Mouse (Mus musculus) forebrain, embryonic 14.5 days (tissue): ENCODE measurements around the gene Large1. TPM values are rescaled to one million over a fixed set of nuclear protein-coding genes. Genes with fewer than 3 reads are reported as not detected.

Experiments used
- ATAC-seq: fragments of 200-750 bp; cut with Nextera tagmentation; 2 replicates; pipeline ENCODE4 v1.8.0; 2017; ENCODE audit warnings: mild to moderate bottlenecking, moderate library complexity
- DNase-seq: peaks from one replicate; pipeline ENCODE4 v3.0.0-alpha.2; 2015; ENCODE audit warnings: low spot score
- H3K27ac ChIP-seq: fragments of 300-500 bp; sonication (generic); 2 replicates; pipeline ENCODE4 v1.5.1; 2014; ENCODE audit warnings: low read depth, mild to moderate bottlenecking, control low read depth, low read length, moderate library complexity
- H3K27me3 ChIP-seq: fragments of 300-500 bp; sonication (generic); replicated peaks from 2 replicates; pipeline ENCODE4 v1.6.1; 2014; ENCODE audit warnings: low read length, control low read depth, mixed read lengths; ENCODE audit not compliant: control insufficient read depth, insufficient read depth
- H3K36me3 ChIP-seq: fragments of 300-500 bp; sonication (generic); 2 replicates; pipeline ENCODE4 v1.6.1; 2014; ENCODE audit warnings: low read length, control low read depth; ENCODE audit not compliant: control insufficient read depth, insufficient read depth
- H3K4me1 ChIP-seq: fragments of 300-500 bp; sonication (generic); 2 replicates; pipeline ENCODE4 v1.6.1; 2014; ENCODE audit warnings: antibody characterized with exemption, low read length, control low read depth; ENCODE audit not compliant: control insufficient read depth, insufficient read depth
- H3K4me2 ChIP-seq: fragments of 300-500 bp; sonication (generic); 2 replicates; pipeline ENCODE4 v1.6.1; 2014; ENCODE audit warnings: mild to moderate bottlenecking, control low read depth, low read length
- H3K4me3 ChIP-seq: fragments of 300-500 bp; sonication (generic); 2 replicates; pipeline ENCODE4 v1.5.1; 2014; ENCODE audit warnings: low read depth, low read length, control low read depth
- H3K9ac ChIP-seq: fragments of 300-500 bp; sonication (generic); 2 replicates; pipeline ENCODE4 v1.6.1; 2014; ENCODE audit warnings: mild to moderate bottlenecking, low read length, control low read depth, moderate library complexity
- H3K9me3 ChIP-seq: fragments of 300-500 bp; sonication (generic); replicated peaks from 2 replicates; pipeline ENCODE4 v1.6.1; 2016; ENCODE audit warnings: low read length, control low read depth, mixed read lengths; ENCODE audit not compliant: control insufficient read depth
- WGBS: fragments of 180-500 bp; shearing (Covaris S2); extraction: QIAGEN DNeasy Blood & Tissue Kit; methylation state at CpG from one replicate; pipeline ENCODE4 v1.1.7; 2014; 5-methylcytosine and 5-hydroxymethylcytosine counted together
- polyA plus RNA-seq: library from polyadenylated mRNA; unstranded; fragments of >200 nt; fragmentation: Nextera tagmentation; extraction: Ambion mirVana; gene quantifications from 2 replicates; pipeline ENCODE4 v1.2.1, GENCODE M21; 2014

Large1 gene
- polyA plus RNA-seq, 1 experiment from 2014 or later: 19.6 TPM

- H3K27me3 ChIP-seq: no peaks in the 10 kb centered on the region
- DNase-seq (no peak), ATAC-seq (no peak)
- H3K4me3 ChIP-seq: no peak overlapping the region
- no peaks in the 10 kb centered on the region for H3K36me3 ChIP-seq
- no peak overlapping the region for H3K27ac ChIP-seq
- no peak overlapping the region for H3K4me2 ChIP-seq
- H3K4me1 ChIP-seq: no peaks in the 10 kb centered on the region
- WGBS: 95% methylated on average over 1 of the region's 1 CpGs
- no peak overlapping the region for H3K9ac ChIP-seq
- H3K9me3 ChIP-seq: no peaks in the 10 kb centered on the region
Measured at GRCm38 (mm10) chr8:73310471-73310870, 42.9 kb downstream of the Large1 start.

GRCm38 (mm10) chr8:73310036-73310435 is 43.3 kb downstream of the Large1 start:
- no peak overlapping the region for H3K9ac ChIP-seq
- H3K36me3 ChIP-seq: no peaks in the 10 kb centered on the region
- H3K27ac ChIP-seq: no peak overlapping the region
- H3K4me3 ChIP-seq: no peak overlapping the region
- H3K9me3 ChIP-seq: no peaks in the 10 kb centered on the region
- H3K27me3 ChIP-seq: no peaks in the 10 kb centered on the region
- no peak for DNase-seq
- H3K4me1 ChIP-seq: no peaks in the 10 kb centered on the region
- no peak overlapping the region for H3K4me2 ChIP-seq
- ATAC-seq: no peak

GRCm38 (mm10) chr8:73303907-73304306 is 49.4 kb downstream of the Large1 start:
- 86% methylated on average over 4 of the region's 4 CpGs for WGBS

GRCm38 (mm10) chr8:73302947-73303346 is 50.4 kb downstream of the Large1 start:
- Histone ChIP-seq H3K9ac (no peak overlapping the region), H3K36me3 (no peaks in the 10 kb centered on the region), H3K9me3 (no peaks in the 10 kb centered on the region), H3K4me1 (no peaks in the 10 kb centered on the region), H3K27ac (no peak overlapping the region), H3K4me3 (no peak overlapping the region), H3K4me2 (no peak overlapping the region), H3K27me3 (no peaks in the 10 kb centered on the region)
- WGBS: 89% methylated on average over 3 of the region's 3 CpGs
- no peak for ATAC-seq
- no peak for DNase-seq

More at GRCm38 (mm10) chr8:73303907-73304306, 49.4 kb downstream of the Large1 start:
- no peaks in the 10 kb centered on the region for H3K4me1 ChIP-seq
- H3K36me3 ChIP-seq: no peaks in the 10 kb centered on the region
- no peak overlapping the region for H3K27ac ChIP-seq
- no peaks in the 10 kb centered on the region for H3K27me3 ChIP-seq
- H3K4me2 ChIP-seq: no peak overlapping the region
- H3K9me3 ChIP-seq: no peaks in the 10 kb centered on the region
- ATAC-seq (no peak), DNase-seq (no peak)
- H3K4me3 ChIP-seq: no peak overlapping the region
- H3K9ac ChIP-seq: no peak overlapping the region

GRCm38 (mm10) chr8:73295531-73295930 is 57.8 kb downstream of the Large1 start:
- H3K9ac ChIP-seq: no peak overlapping the region
- H3K27me3 ChIP-seq: no peaks in the 10 kb centered on the region
- no peaks in the 10 kb centered on the region for H3K9me3 ChIP-seq
- H3K4me2 ChIP-seq: no peak overlapping the region
- ATAC-seq (no peak), DNase-seq (no peak)
- H3K4me3 ChIP-seq: no peak overlapping the region
- no peaks in the 10 kb centered on the region for H3K36me3 ChIP-seq
- H3K27ac ChIP-seq: no peak overlapping the region
- H3K4me1 ChIP-seq: no peaks in the 10 kb centered on the region

GRCm38 (mm10) chr8:73293655-73294054 is 59.7 kb downstream of the Large1 start:
- no peak overlapping the region for H3K4me2 ChIP-seq
- H3K9ac ChIP-seq: no peak overlapping the region
- DNase-seq (no peak), ATAC-seq (no peak)
- no peak overlapping the region for H3K27ac ChIP-seq
- H3K4me3 ChIP-seq: no peak overlapping the region
- WGBS: 94% methylated on average over 2 of the region's 2 CpGs
- H3K27me3 ChIP-seq: no peaks in the 10 kb centered on the region
- H3K4me1 ChIP-seq: no peaks in the 10 kb centered on the region
- no peaks in the 10 kb centered on the region for H3K36me3 ChIP-seq
- no peaks in the 10 kb centered on the region for H3K9me3 ChIP-seq

- H3K4me1 ChIP-seq: no peaks in the 10 kb centered on the region
- DNase-seq (no peak), ATAC-seq (no peak)
- H3K9me3 ChIP-seq: no peaks in the 10 kb centered on the region
- no peaks in the 10 kb centered on the region for H3K36me3 ChIP-seq
- no peak overlapping the region for H3K27ac ChIP-seq
- WGBS: 86% methylated on average over 2 of the region's 2 CpGs
- no peak overlapping the region for H3K9ac ChIP-seq
- H3K27me3 ChIP-seq: no peaks in the 10 kb centered on the region
- no peak overlapping the region for H3K4me3 ChIP-seq
- no peak overlapping the region for H3K4me2 ChIP-seq
Measured at GRCm38 (mm10) chr8:73291630-73292029, 61.7 kb downstream of the Large1 start.

GRCm38 (mm10) chr8:73290636-73291035 is 62.7 kb downstream of the Large1 start:
- 77% methylated on average over 2 of the region's 2 CpGs for WGBS
- Histone ChIP-seq H3K9ac (no peak overlapping the region), H3K9me3 (no peaks in the 10 kb centered on the region), H3K4me2 (no peak overlapping the region), H3K27ac (no peak overlapping the region), H3K4me3 (no peak overlapping the region), H3K36me3 (no peaks in the 10 kb centered on the region), H3K4me1 (no peaks in the 10 kb centered on the region), H3K27me3 (no peaks in the 10 kb centered on the region)
- DNase-seq (no peak), ATAC-seq (no peak)

- Histone ChIP-seq H3K4me2 (no peak overlapping the region), H3K9ac (no peak overlapping the region), H3K36me3 (no peaks in the 10 kb centered on the region), H3K4me3 (no peak overlapping the region), H3K27me3 (no peaks in the 10 kb centered on the region), H3K9me3 (no peaks in the 10 kb centered on the region), H3K27ac (no peak overlapping the region), H3K4me1 (no peaks in the 10 kb centered on the region)
- 82% methylated on average over 2 of the region's 2 CpGs for WGBS
- ATAC-seq (no peak), DNase-seq (no peak)
Measured at GRCm38 (mm10) chr8:73289831-73290230, 63.5 kb downstream of the Large1 start.
